Mouse (Mus musculus) right cerebral cortex, postnatal 10 days (tissue): ENCODE data around the gene Magi1.
"Not testable (repeated sequence)": the region's sequence is repeated elsewhere in the genome, so short reads cannot be mapped to it uniquely, and the experiment has no call there.

Source experiments
- DNase-seq, 2 experiments: peaks; one replicate each; pipeline ENCODE4 v3.0.0; 2021; ENCODE audit warnings: low spot score in 2 of 2

The Magi1 gene

GRCm38 (mm10) chr6:94064832-94065231 lies 218.9 kb downstream of the Magi1 start:
- no peak for DNase-seq

- DNase-seq = no peak
Observed at GRCm38 (mm10) chr6:94063542-94063941, 220.2 kb downstream of the Magi1 start.

GRCm38 (mm10) chr6:94061424-94061980 lies 222.2 kb downstream of the Magi1 start:
- DNase-seq = no peak

- no peak for DNase-seq
Observed at GRCm38 (mm10) chr6:94060621-94061213, 223.0 kb downstream of the Magi1 start.

- no peak for DNase-seq
Observed at GRCm38 (mm10) chr6:94059090-94059489, 224.6 kb downstream of the Magi1 start.

- DNase-seq = peak; percentile 74 to 77
Observed at GRCm38 (mm10) chr6:94053920-94054319, 229.8 kb downstream of the Magi1 start.

GRCm38 (mm10) chr6:94045180-94045579 lies 238.5 kb downstream of the Magi1 start:
- no peak for DNase-seq

GRCm38 (mm10) chr6:94043461-94043860 lies 240.3 kb downstream of the Magi1 start:
- no peak for DNase-seq

- DNase-seq = peak in 1 of 2 experiments; percentile 67
Observed at GRCm38 (mm10) chr6:94040093-94040492, 243.6 kb downstream of the Magi1 start.

- DNase-seq = no peak
Observed at GRCm38 (mm10) chr6:94038897-94039296, 244.8 kb downstream of the Magi1 start.

GRCm38 (mm10) chr6:94036554-94036953 lies 247.2 kb downstream of the Magi1 start:
- DNase-seq = no peak

GRCm38 (mm10) chr6:94026361-94026760 lies 257.4 kb downstream of the Magi1 start:
- no peak for DNase-seq

GRCm38 (mm10) chr6:94022437-94022836 lies 261.3 kb downstream of the Magi1 start:
- no peak for DNase-seq

GRCm38 (mm10) chr6:94021239-94021962 lies 262.3 kb downstream of the Magi1 start:
- DNase-seq = no peak

GRCm38 (mm10) chr6:94020566-94020965 lies 263.2 kb downstream of the Magi1 start:
- peak; percentile 31 to 35 for DNase-seq

- no peak for DNase-seq
Observed at GRCm38 (mm10) chr6:94019935-94020334, 263.8 kb downstream of the Magi1 start.

- no peak for DNase-seq
Observed at GRCm38 (mm10) chr6:94013761-94014160, 270.0 kb downstream of the Magi1 start.

GRCm38 (mm10) chr6:94011947-94012346 lies 271.8 kb downstream of the Magi1 start:
- DNase-seq = no peak

- DNase-seq = no peak
Observed at GRCm38 (mm10) chr6:94011521-94011920, 272.2 kb downstream of the Magi1 start.

GRCm38 (mm10) chr6:94008577-94008976 lies 275.1 kb downstream of the Magi1 start:
- DNase-seq = no peak

- DNase-seq = not testable (repeated sequence)
Observed at GRCm38 (mm10) chr6:94003586-94003985, 280.1 kb downstream of the Magi1 start.

GRCm38 (mm10) chr6:93996841-93997485 lies 286.8 kb downstream of the Magi1 start:
- DNase-seq = no peak

GRCm38 (mm10) chr6:93987561-93987960 lies 296.2 kb downstream of the Magi1 start:
- DNase-seq = no peak
